Mouse (Mus musculus) ES-Bruce4 (cell line): ENCODE results near the gene Rhcg. TPM values are rescaled to one million over a fixed set of nuclear protein-coding genes. Genes with fewer than 3 reads are reported as not detected.

ENCODE experiments used
- H3K27ac ChIP-seq: 2 replicates; pipeline ENCODE4 v1.5.1; 2012; ENCODE audit warnings: low read length, inconsistent platforms; ENCODE audit not compliant: insufficient read depth
- H3K27me3 ChIP-seq: 2 replicates; pipeline ENCODE4 v1.6.1; 2012; ENCODE audit warnings: mild to moderate bottlenecking, low read length, inconsistent platforms; ENCODE audit not compliant: control insufficient read depth, poor library complexity, insufficient read depth, severe bottlenecking
- H3K36me3 ChIP-seq: 2 replicates; pipeline ENCODE4 v1.6.1; 2012; ENCODE audit warnings: inconsistent platforms, mild to moderate bottlenecking, low read length, moderate library complexity; ENCODE audit not compliant: control insufficient read depth, poor library complexity, insufficient read depth, severe bottlenecking
- H3K4me1 ChIP-seq: one replicate; pipeline ENCODE4 v1.8.1; 2011; ENCODE audit warnings: low read length; ENCODE audit not compliant: control insufficient read depth, insufficient read depth
- H3K4me3 ChIP-seq: 2 replicates; pipeline ENCODE4 v1.5.1; 2011; ENCODE audit warnings: low read depth, mild to moderate bottlenecking, low read length
- H3K9ac ChIP-seq: 2 replicates; pipeline ENCODE4 v1.6.1; 2012; ENCODE audit warnings: low read depth, mild to moderate bottlenecking, inconsistent platforms; ENCODE audit not compliant: poor library complexity, severe bottlenecking
- H3K9me3 ChIP-seq: replicated peaks from 2 replicates; pipeline ENCODE4 v1.6.1; 2012; ENCODE audit warnings: mild to moderate bottlenecking, low read length, inconsistent platforms; ENCODE audit not compliant: control insufficient read depth, poor library complexity, insufficient read depth, severe bottlenecking
- CTCF ChIP-seq: IDR thresholded peaks from one replicate; pipeline ENCODE4 v1.8.1; 2011; ENCODE audit warnings: low read depth, low read length
- EP300 ChIP-seq: IDR thresholded peaks from 2 replicates; pipeline ENCODE4 v1.6.1; 2011; ENCODE audit warnings: low read depth, low read length; ENCODE audit not compliant: insufficient read depth
- POLR2A ChIP-seq: IDR thresholded peaks from one replicate; pipeline ENCODE4 v1.8.1; 2011; ENCODE audit warnings: low read length; ENCODE audit not compliant: insufficient read depth
- polyA plus RNA-seq: library from polyadenylated mRNA; stranded (reverse); fragments of >200 nt; gene quantifications from 2 replicates; pipeline ENCODE4 v1.2.4, GENCODE M21; 2011; ENCODE audit warnings: low read depth; ENCODE audit not compliant: missing spikeins, insufficient read depth, insufficient read length

Rhcg gene
- polyA plus RNA-seq, 1 experiment: 0.46 TPM

DNA sequence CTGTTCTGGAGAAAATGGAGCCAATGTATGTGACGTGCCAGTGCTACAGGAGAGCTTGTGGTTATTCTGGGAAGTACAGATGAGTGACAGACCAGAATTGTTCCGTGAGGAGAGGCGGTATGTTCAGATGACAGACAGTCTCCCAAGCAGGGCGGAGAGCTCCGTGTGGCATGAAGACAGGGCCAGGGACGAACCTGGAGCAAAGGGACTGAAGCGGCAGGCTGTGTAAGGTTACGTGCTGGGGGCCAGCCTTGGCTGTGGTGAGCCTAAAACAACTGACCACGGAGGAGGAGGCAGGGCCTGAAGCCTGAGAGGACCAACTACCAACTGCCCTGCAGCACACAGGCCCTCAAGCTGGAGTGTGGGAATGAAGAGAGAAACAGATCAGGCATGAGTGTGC lies 5.6 kb downstream of the Rhcg start:
- H3K27me3 ChIP-seq: no peaks in the 10 kb centered on the region
- H3K4me3 ChIP-seq: no peak overlapping the region
- H3K36me3 ChIP-seq: no peaks in the 10 kb centered on the region
- H3K9me3 ChIP-seq: no peaks in the 10 kb centered on the region
- H3K9ac ChIP-seq: no peak overlapping the region
- TF ChIP-seq EP300 (no peak), POLR2A (no peak), CTCF (no peak)
- no peaks in the 10 kb centered on the region for H3K4me1 ChIP-seq
- no peak overlapping the region for H3K27ac ChIP-seq

DNA sequence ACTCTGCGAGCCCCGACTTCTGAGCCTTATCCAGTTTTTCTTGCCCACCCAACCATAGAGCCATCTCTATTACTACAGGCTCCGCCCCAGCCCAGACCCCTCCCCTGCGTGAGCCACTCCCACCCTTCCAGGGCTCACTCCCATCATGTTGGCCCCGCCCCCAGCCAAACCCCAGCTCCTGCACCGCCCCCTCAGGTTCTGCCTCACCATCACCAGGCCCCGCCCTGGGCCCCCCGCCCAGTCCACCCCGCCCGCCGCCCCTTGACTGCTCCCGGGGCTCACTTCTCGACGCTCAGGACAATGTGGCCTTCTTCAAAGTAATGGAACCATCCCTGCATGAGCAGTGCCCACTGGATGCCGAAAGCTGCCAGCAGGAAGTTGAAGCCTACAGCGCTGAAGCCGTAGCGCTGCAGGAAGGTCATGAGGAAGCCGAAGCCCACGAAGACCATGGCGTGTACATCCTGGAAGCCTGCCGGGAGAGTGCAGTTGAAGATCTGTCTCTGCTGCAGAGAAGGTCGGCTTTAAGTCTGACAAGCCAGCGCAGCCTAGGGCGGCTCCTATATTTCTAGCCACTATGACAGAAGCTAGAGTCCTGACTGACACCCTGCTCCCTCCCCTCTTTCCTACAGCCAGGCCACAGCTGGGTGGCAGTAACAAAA lies 10.1 kb downstream of the Rhcg start:
- TF ChIP-seq EP300 (no peak), POLR2A (no peak), CTCF (no peak)
- Histone ChIP-seq H3K9me3 (no peaks in the 10 kb centered on the region), H3K27me3 (no peaks in the 10 kb centered on the region), H3K4me1 (no peaks in the 10 kb centered on the region), H3K27ac (no peak overlapping the region), H3K4me3 (peak overlapping the region; percentile 57), H3K36me3 (no peaks in the 10 kb centered on the region), H3K9ac (no peak overlapping the region)

DNA sequence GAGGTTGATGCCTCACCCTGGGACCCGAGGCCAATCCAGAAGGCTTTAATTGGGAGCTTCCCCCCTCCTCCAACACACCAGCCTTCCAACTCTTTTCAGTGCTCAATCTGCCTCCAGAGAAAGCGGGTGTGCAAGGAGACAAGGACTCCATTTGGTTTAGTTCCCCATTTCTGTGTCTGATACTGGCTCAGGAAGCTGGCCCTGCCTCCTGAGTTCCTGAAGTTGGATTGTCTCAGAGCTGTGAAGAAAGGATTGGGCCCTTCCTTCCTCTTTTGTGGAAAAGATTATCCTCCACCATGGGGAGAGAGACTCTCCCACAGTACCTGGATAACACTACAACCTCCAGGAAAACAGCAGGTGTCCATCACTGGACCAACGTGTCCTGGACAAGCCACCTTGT lies 10.7 kb downstream of the Rhcg start:
- H3K27ac ChIP-seq: no peak overlapping the region
- H3K4me1 ChIP-seq: no peaks in the 10 kb centered on the region
- H3K9me3 ChIP-seq: no peaks in the 10 kb centered on the region
- TF ChIP-seq EP300: no peak
- no peak for TF ChIP-seq CTCF
- TF ChIP-seq POLR2A: no peak
- H3K9ac ChIP-seq: no peak overlapping the region
- H3K36me3 ChIP-seq: no peaks in the 10 kb centered on the region
- no peaks in the 10 kb centered on the region for H3K27me3 ChIP-seq
- H3K4me3 ChIP-seq: no peak overlapping the region

DNA sequence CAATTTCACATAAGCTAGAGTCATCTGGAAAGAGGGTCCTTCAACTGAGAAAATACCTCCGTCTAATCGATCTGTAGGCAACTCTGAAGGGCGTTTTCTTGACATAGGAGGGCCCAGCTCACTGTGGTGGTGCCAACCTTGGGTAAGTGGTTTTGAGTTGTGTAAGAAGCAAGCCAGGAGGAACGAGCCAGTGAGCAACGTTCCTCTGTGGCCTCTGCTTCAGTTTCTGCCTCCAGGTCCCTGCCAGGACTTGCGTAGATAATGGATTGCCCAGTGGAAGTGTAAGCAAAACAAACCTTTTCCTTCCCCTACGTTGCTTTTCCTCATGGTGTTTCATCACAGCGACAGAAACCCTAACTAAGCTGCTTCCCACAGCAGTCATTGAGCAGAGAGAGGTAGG lies 15.5 kb downstream of the Rhcg start:
- Histone ChIP-seq H3K4me1 (peaks cover 3% of the 10 kb centered on the region), H3K27ac (no peak overlapping the region), H3K9ac (no peak overlapping the region), H3K4me3 (no peak overlapping the region), H3K36me3 (no peaks in the 10 kb centered on the region), H3K9me3 (no peaks in the 10 kb centered on the region), H3K27me3 (no peaks in the 10 kb centered on the region)
- TF ChIP-seq CTCF (no peak), POLR2A (no peak)

DNA sequence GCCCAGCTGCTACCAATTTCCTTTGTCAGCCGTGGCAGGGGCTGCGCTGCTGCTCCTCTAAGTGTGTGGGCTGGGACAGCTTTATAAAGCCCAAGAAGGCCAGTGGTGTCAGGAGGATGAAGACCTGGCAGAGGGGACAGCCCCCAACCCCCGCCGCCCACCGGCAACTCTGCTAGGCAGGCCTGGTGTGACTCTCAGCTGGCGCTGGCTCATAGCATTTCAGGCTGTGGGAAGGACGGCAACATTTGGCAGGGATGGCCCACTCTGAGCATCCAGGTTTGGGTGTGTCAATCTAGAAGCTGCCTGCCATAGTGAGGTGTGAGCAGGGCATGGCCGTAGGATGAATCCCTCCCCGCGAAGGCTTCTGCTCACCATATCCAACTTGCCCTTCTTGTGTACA lies 17.3 kb downstream of the Rhcg start:
- Histone ChIP-seq H3K36me3 (no peaks in the 10 kb centered on the region), H3K9me3 (no peaks in the 10 kb centered on the region), H3K27me3 (no peaks in the 10 kb centered on the region), H3K27ac (no peak overlapping the region), H3K4me1 (peaks cover 3% of the 10 kb centered on the region), H3K9ac (no peak overlapping the region), H3K4me3 (no peak overlapping the region)
- TF ChIP-seq POLR2A: no peak
- TF ChIP-seq EP300: no peak
- no peak for TF ChIP-seq CTCF

DNA sequence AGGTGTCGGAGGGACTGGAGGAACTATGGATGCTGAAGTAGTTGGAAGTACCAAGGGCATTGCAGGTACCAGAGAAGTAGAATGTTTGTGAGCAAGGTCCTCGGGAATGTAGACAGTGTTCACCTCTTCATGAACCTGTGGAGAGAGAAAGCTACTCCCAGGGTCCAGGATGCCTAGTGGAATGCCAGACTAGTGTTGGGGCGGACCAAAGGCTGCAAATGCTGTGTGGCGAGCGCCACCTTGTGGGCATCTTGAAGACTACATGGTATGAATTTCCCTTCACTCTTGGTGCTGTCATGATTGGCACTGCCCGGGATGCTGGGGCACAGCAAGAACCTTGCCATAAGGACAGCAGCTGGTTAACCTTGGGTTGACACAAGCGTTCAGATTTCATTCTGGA lies 22.6 kb downstream of the Rhcg start:
- Histone ChIP-seq H3K27me3 (peaks cover 7% of the 10 kb centered on the region; the same call in 1 of the 2 replicates), H3K9me3 (no peaks in the 10 kb centered on the region), H3K36me3 (no peaks in the 10 kb centered on the region), H3K27ac (no peak overlapping the region), H3K4me3 (no peak overlapping the region), H3K9ac (no peak overlapping the region), H3K4me1 (peaks cover 3% of the 10 kb centered on the region)
- TF ChIP-seq EP300: no peak
- TF ChIP-seq POLR2A: no peak
- TF ChIP-seq CTCF: peak; percentile 96
